Mouse (Mus musculus) bone marrow, adult 2 months (tissue): Measurements from ENCODE around the gene Psmc5. TPM values are rescaled to one million over a fixed set of nuclear protein-coding genes. Genes with fewer than 3 reads are reported as not detected.

Experiments
- H3K27ac ChIP-seq: fragments of 200-500 bp; 2 replicates; pipeline ENCODE4 v1.5.1; 2012; ENCODE audit warnings: low read depth, mild to moderate bottlenecking, control low read depth, inconsistent platforms, low read length; ENCODE audit not compliant: control insufficient read depth, poor library complexity, insufficient read depth
- H3K4me1 ChIP-seq: fragments of 200-500 bp; 2 replicates; pipeline ENCODE4 v1.6.1; 2011; ENCODE audit warnings: low read length; ENCODE audit not compliant: control insufficient read depth, insufficient read depth
- H3K4me3 ChIP-seq: fragments of 200-500 bp; replicated peaks from 2 replicates; pipeline ENCODE3; 2011; ENCODE audit warnings: mild to moderate bottlenecking, low read depth, low read length, control low read depth; ENCODE audit not compliant: control insufficient read depth
- CTCF ChIP-seq: fragments of 200-500 bp; IDR thresholded peaks from 2 replicates; pipeline ENCODE4 v1.5.1; 2011; ENCODE audit warnings: low read length, control low read depth; ENCODE audit not compliant: control insufficient read depth, insufficient read depth
- POLR2A ChIP-seq: fragments of 200-500 bp; IDR thresholded peaks from 2 replicates; pipeline ENCODE4 v1.6.1; 2011; ENCODE audit warnings: low read depth, mild to moderate bottlenecking, control low read depth, low read length, borderline replicate concordance; ENCODE audit not compliant: control insufficient read depth
- WGBS: fragments of 180-500 bp; shearing (Covaris S2); methylation state at CpG from one replicate; pipeline ENCODE4 v1.1.7; 2018; 5-methylcytosine and 5-hydroxymethylcytosine counted together
- polyA plus RNA-seq: library from polyadenylated mRNA; stranded (reverse); fragments of >200 nt; gene quantifications from 2 replicates; pipeline ENCODE4 v1.2.4, GENCODE M21; 2011; ENCODE audit warnings: low replicate concordance; ENCODE audit not compliant: missing spikeins, insufficient read depth, insufficient read length

Gene Psmc5
- polyA plus RNA-seq, 1 experiment, result 96.0 TPM

DNA sequence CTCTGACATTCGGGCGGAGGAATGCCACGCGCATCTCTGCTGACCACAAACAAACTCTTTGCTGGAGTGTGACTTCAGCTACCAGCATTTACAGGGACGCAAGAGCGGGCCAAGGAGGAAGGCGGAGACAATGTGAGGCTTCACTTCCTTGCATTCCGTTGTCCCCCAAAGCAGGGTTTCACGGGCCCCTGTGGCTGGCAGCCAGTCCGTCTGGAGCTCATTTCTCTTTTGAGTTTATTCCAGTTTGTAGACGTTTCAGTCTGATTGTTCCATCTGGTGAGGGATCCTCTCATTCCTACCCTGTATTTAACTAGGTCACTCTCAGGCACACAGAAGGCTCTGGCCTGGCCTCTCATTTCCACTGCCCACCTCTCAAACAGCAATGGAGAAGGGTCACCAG is 31.0 kb downstream of the Psmc5 start:
- 86% methylated on average over 11 of the region's 11 CpGs for WGBS
- H3K27ac ChIP-seq, result no peak overlapping the region
- H3K4me3 ChIP-seq, result no peak overlapping the region
- TF ChIP-seq POLR2A, result no peak
- TF ChIP-seq CTCF, result no peak
- H3K4me1 ChIP-seq, result no peaks in the 10 kb centered on the region

- peak; percentile 34; the same call in 1 of the 2 replicates for TF ChIP-seq CTCF
- no peak for TF ChIP-seq POLR2A
- Histone ChIP-seq H3K4me1 (no peaks in the 10 kb centered on the region), H3K27ac (no peak overlapping the region), H3K4me3 (no peak overlapping the region)
- WGBS, result 65% methylated on average over 8 of the region's 8 CpGs
Measured at GRCm38 (mm10) chr11:106289369-106289768, 33.4 kb downstream of the Psmc5 start.

- TF ChIP-seq CTCF (no peak), POLR2A (no peak)
- H3K27ac ChIP-seq, result no peak overlapping the region
- no peak overlapping the region for H3K4me3 ChIP-seq
- H3K4me1 ChIP-seq, result no peaks in the 10 kb centered on the region
- 88% methylated on average over 5 of the region's 5 CpGs for WGBS
Measured at GRCm38 (mm10) chr11:106290376-106290775, 34.4 kb downstream of the Psmc5 start.

GRCm38 (mm10) chr11:106291861-106292260 is 35.9 kb downstream of the Psmc5 start:
- no peak overlapping the region for H3K4me3 ChIP-seq
- no peaks in the 10 kb centered on the region for H3K4me1 ChIP-seq
- TF ChIP-seq POLR2A, result no peak
- TF ChIP-seq CTCF, result no peak
- H3K27ac ChIP-seq, result no peak overlapping the region
- 70% methylated on average over 2 of the region's 2 CpGs for WGBS

DNA sequence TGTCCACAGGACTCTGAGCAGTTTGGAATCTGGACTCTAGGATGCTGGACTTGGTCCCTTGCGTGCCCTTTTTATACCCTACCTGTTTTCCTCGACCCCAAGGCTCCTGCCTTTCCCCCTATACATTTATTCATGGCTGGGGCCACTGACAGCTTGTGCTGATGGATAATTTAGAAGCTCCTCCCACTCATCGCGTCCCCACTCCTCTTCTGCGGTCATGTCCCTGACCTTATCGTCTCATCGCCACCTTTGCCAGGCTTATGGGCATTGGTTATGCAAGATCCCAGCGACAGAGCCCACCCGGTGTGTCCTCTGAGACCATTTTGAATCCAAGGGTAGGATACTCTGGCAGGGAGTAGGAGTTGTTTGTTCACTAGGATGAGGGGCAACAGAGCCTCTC is 45.8 kb downstream of the Psmc5 start, which contains the start of gene Gh:
Gh (minus strand) TSS at position 101 of the 400 bp plus-strand sequence.
- H3K4me3 ChIP-seq, result no peak within 1 kb of the TSS
- TF ChIP-seq CTCF (no peak), POLR2A (no peak)
- no peak within 1 kb of the TSS for H3K27ac ChIP-seq
- no peaks in the 10 kb centered on the region; the same call in 1 of the 2 replicates for H3K4me1 ChIP-seq
- 76% methylated on average over 9 of the region's 9 CpGs for WGBS

GRCm38 (mm10) chr11:106302634-106303033 is 46.7 kb downstream of the Psmc5 start:
- 2% methylated on average over 2 of the region's 2 CpGs for WGBS
- H3K4me1 ChIP-seq, result no peaks in the 10 kb centered on the region; the same call in 1 of the 2 replicates
- no peak overlapping the region for H3K4me3 ChIP-seq
- no peak overlapping the region for H3K27ac ChIP-seq
- TF ChIP-seq CTCF (peak; percentile 94), POLR2A (no peak)

DNA sequence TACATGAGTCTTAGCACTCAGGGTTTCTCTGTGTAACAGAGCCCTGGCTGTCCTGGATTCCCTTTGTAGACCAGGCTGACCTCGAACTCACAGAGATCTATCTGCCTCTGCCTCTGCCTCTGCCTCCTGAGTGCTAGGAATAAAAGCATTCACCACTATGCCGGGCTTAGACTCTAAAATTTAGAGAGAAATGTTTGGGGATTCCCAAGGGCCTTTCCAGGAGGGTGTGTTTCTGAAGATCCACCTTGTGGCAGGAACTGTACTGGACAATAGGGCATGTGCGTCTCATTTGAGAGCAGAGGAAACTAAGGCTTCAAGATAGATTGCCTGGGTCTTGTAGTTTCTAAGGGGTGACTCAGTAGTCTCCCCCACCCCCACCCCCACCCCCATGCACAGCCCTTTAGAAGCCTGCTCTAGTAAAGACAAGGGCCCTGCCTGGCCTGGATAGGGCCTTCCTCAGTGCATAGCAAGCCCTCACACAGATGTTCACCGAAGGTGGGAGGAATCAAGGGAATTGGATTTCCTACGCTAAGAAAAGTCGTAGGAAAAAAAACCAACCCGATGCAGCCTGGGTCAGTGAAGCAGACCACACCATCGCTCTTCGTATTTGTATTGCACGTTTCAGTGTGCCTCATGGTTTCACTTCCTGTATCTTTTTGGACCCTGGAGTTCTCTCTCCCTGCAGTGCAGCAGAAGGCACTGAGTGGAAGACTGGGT is 49.6 kb downstream of the Psmc5 start:
- Histone ChIP-seq H3K27ac (peak overlapping the region; percentile 68), H3K4me3 (no peak overlapping the region), H3K4me1 (no peaks in the 10 kb centered on the region; the same call in 1 of the 2 replicates)
- 45% methylated on average over 10 of the region's 10 CpGs for WGBS
- no peak for TF ChIP-seq POLR2A
- no peak for TF ChIP-seq CTCF

DNA sequence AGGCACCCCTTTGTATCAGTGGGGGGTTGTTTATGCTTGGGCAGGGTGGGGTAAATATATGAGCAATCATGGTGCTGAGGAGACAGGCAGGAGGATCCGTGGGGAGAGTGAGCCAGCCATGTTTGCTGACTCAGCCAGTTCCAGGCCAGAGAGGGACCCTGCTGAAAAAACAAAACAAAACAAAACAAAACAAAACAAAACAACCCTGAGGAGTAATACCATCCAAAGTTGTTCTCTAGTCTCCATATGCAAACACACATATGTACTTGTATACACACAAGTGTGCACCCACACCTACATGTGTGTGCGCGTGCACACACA is 50.1 kb downstream of the Psmc5 start:
- no peaks in the 10 kb centered on the region; the same call in 1 of the 2 replicates for H3K4me1 ChIP-seq
- TF ChIP-seq CTCF, result no peak
- TF ChIP-seq POLR2A, result no peak
- H3K4me3 ChIP-seq, result no peak overlapping the region
- peak overlapping the region; percentile 40 for H3K27ac ChIP-seq
- WGBS, result 82% methylated on average over 3 of the region's 3 CpGs

DNA sequence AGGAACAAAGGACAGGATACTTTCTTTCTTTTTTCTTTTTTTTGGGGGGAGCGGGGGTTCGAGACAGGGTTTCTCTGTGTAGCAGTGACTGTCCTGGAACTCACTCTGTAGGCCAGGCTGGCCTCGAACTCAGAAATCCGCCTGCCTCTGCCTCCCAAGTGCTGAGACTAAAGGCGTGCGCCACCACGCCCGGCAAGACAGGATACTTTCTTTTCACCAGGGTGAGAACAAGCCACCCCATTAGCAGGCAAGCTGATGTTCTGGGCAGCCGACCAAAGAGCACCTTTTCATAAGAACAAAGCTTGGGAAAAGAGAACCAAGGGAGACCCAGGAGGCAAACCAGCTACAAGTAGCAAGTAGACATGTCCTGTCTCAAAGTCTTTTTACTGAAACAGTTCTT is 50.8 kb downstream of the Psmc5 start:
- TF ChIP-seq POLR2A, result no peak
- TF ChIP-seq CTCF, result no peak
- 71% methylated on average over 9 of the region's 9 CpGs for WGBS
- Histone ChIP-seq H3K4me3 (no peak overlapping the region), H3K4me1 (no peaks in the 10 kb centered on the region; the same call in 1 of the 2 replicates), H3K27ac (peak overlapping the region; percentile 42)
